Mouse (Mus musculus): ENCODE measurements around the gene Psd4.

DNA sequence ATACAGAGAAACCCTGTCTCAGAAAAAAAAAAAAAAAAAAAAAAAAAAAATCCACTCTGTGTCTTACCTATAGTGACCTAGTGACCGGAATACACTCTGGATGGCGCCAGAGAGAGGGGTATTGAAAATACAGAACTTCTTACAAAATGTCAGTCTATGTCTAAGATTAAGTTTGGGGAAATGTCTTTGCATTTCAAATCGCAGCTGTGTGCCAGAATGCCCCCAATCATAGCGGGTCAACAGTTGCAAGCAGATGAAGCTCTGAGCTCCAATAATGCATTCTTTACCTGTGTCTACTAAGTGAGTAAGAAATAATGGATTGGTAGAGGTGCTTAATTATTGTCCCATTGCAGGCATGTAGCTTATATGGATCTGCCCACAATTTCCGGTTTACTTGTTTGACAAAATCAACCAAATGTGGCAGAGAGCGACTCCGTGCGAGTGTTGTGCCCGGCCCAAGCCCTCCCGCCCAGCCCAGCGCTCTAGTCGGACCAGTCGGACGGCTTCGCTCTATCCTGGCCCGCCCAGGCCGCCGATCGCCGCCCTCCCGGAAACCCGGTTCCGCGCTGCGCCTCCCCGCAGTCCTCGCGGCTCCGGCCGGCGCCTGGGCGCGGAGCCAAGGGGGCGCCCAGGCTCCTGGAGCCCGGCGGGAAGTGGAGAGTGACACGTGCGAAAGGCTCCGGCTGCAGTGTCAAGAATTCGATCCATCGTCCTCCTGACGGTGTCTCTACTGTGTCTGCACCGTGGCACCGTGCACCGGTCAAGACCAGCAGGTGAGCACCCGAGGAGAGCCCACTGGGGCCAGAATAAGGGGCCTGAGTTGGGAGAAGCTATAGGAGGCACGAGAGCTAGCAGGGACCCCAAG, at the start of gene Psd4:
- TF ChIP-seq MAX (IDR thresholded peaks at IDR 0.05; ENCODE audit: low read depth) (no peak), POLR2A (IDR thresholded peaks at IDR 0.05; ENCODE audit: insufficient read length, low read depth) (no peak), USF1 (IDR thresholded peaks at IDR 0.05; ENCODE audit: low read depth) (no peak), E2F4 (IDR thresholded peaks at IDR 0.05; ENCODE audit: insufficient read depth) (no peak), TCF3 (IDR thresholded peaks at IDR 0.05; ENCODE audit: insufficient read length, low read depth) (no peak)

Measured in myocyte (in vitro differentiated cells).